Mouse (Mus musculus): ENCODE measurements around the gene Tbx22. TPM values are rescaled to one million over a fixed set of nuclear protein-coding genes. Genes with fewer than 3 reads are reported as not detected.

The Tbx22 gene
- 0.04 TPM in 1 of 2 replicates, not detected in the other for polyA plus RNA-seq (2016; fragmentation: Nextera tagmentation; extraction: Ambion mirVana)

GRCm38 (mm10) chrX:107667664-107668063 is at the start of gene Tbx22:
Tbx22 (plus strand) TSS chrX:107667964.
- H3K27me3 ChIP-seq (replicated peaks): no peaks in the 10 kb centered on the region
- H3K9me3 ChIP-seq: no peaks in the 10 kb centered on the region
- H3K27ac ChIP-seq: no peak within 1 kb of the TSS
- H3K9ac ChIP-seq: no peak within 1 kb of the TSS
- WGBS: 63% methylated on average over 2 of the region's 2 CpGs
- H3K4me3 ChIP-seq: no peak within 1 kb of the TSS
- no peaks in the 10 kb centered on the region for H3K36me3 ChIP-seq
- ATAC-seq (ENCODE audit: low FRiP score, low read depth): no peak
- H3K4me2 ChIP-seq (replicated peaks): no peak within 1 kb of the TSS
- H3K4me1 ChIP-seq: no peaks in the 10 kb centered on the region

- no peak for ATAC-seq (ENCODE audit: low FRiP score, low read depth)
Measured at GRCm38 (mm10) chrX:107668677-107669076, 913 bp downstream of the Tbx22 start.

GRCm38 (mm10) chrX:107679203-107679602 is 11.4 kb downstream of the Tbx22 start:
- H3K9me3 ChIP-seq: no peaks in the 10 kb centered on the region
- H3K9ac ChIP-seq: no peak overlapping the region
- H3K27ac ChIP-seq: no peak overlapping the region
- H3K4me2 ChIP-seq (replicated peaks): peak overlapping the region; percentile 47
- H3K36me3 ChIP-seq: no peaks in the 10 kb centered on the region
- peaks cover 16% of the 10 kb centered on the region; the same call in 1 of the 2 replicates for H3K27me3 ChIP-seq (replicated peaks)
- H3K4me3 ChIP-seq: peak overlapping the region; percentile 20; the same call in 1 of the 2 replicates
- 9% methylated on average over 10 of the region's 10 CpGs for WGBS
- ATAC-seq (ENCODE audit: low FRiP score, low read depth): no peak
- H3K4me1 ChIP-seq: no peaks in the 10 kb centered on the region

More at GRCm38 (mm10) chrX:107668677-107669076, 913 bp downstream of the Tbx22 start:
- no peaks in the 10 kb centered on the region for H3K27me3 ChIP-seq (replicated peaks)
- 34% methylated on average over 1 of the region's 1 CpGs for WGBS
- no peak overlapping the region for H3K4me2 ChIP-seq (replicated peaks)
- no peak overlapping the region for H3K27ac ChIP-seq
- no peak overlapping the region for H3K9ac ChIP-seq
- no peaks in the 10 kb centered on the region for H3K36me3 ChIP-seq
- no peak overlapping the region for H3K4me3 ChIP-seq
- H3K9me3 ChIP-seq: no peaks in the 10 kb centered on the region
- no peaks in the 10 kb centered on the region for H3K4me1 ChIP-seq

GRCm38 (mm10) chrX:107708584-107708983 is 40.8 kb downstream of the Tbx22 start:
- no peak overlapping the region for H3K4me2 ChIP-seq (replicated peaks)
- WGBS: 87% methylated on average over 1 of the region's 1 CpGs
- H3K36me3 ChIP-seq: no peaks in the 10 kb centered on the region
- no peak overlapping the region for H3K4me3 ChIP-seq
- no peaks in the 10 kb centered on the region for H3K4me1 ChIP-seq
- ATAC-seq (ENCODE audit: low FRiP score, low read depth): no peak
- H3K27ac ChIP-seq: no peak overlapping the region
- H3K9me3 ChIP-seq: no peaks in the 10 kb centered on the region
- H3K27me3 ChIP-seq (replicated peaks): no peaks in the 10 kb centered on the region
- no peak overlapping the region for H3K9ac ChIP-seq

- Histone ChIP-seq H3K4me2 (replicated peaks) (no peak overlapping the region), H3K4me1 (no peaks in the 10 kb centered on the region), H3K27ac (no peak overlapping the region), H3K4me3 (no peak overlapping the region), H3K9me3 (no peaks in the 10 kb centered on the region), H3K36me3 (no peaks in the 10 kb centered on the region), H3K27me3 (replicated peaks) (no peaks in the 10 kb centered on the region), H3K9ac (no peak overlapping the region)
- 33% methylated on average over 1 of the region's 1 CpGs for WGBS
- no peak for ATAC-seq (ENCODE audit: low FRiP score, low read depth)
Measured at GRCm38 (mm10) chrX:107723541-107723940, 55.8 kb downstream of the Tbx22 start.

Other genes starting within 250 kb of the Tbx22 start
- gene Tent5d, start 124.6 kb downstream of the Tbx22 start, polyA plus RNA-seq (2016; fragmentation: Nextera tagmentation; extraction: Ambion mirVana): not detected in 2 replicates
- gene 2610002M06Rik, start 148.4 kb downstream of the Tbx22 start, polyA plus RNA-seq (2016; fragmentation: Nextera tagmentation; extraction: Ambion mirVana): 9.7 and 11.5 TPM in 2 replicates